Mouse (Mus musculus): Measurements from ENCODE around the gene Slc52a3. TPM values are rescaled to one million over a fixed set of nuclear protein-coding genes. Genes with fewer than 3 reads are reported as not detected.

Gene Slc52a3
- polyA plus RNA-seq, 1 experiment from 2014 or later, result 0.36 TPM

DNA sequence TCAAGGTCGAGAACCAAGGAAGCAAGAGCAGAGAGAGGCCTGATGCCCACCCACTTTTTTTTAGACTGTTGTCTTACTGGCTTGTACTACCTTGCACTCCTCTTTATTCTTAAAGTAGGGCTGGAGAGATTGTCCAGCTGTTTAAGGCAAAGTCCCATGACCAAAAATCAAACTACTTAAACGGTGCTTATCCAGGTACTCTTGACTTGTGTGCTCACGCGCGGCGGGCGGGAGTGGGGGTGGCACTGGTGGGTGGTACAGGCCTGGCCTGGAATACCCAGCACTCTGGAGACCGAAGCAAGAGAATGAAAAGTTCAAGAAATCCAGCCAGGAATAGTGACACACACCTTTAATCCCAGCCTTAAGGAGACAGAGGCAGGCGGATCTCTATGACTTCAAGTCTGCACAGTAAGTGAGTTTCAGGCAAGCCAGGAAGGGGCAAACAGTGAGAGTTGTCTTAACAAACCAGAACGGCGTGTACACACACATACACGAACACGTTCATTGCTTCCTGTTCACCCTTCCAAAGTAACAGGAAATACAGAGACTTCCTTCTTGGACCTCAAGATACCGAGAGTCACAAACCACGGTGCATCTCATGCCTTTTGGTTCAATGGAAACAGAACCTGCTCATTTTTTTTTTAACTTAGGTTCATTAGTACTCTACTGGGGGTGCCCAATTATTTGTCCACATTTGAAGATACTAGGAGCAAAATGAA lies 12.9 kb downstream of the Slc52a3 start:
- no peaks in the 10 kb centered on the region for H3K36me3 ChIP-seq (replicated peaks; ENCODE audit: control insufficient read depth, insufficient read depth, low read depth, low read length)
- no peak for ATAC-seq (replicated peaks; ENCODE audit: insufficient number of reproducible peaks, low FRiP score, low TSS enrichment, low read depth)
- no peak overlapping the region for H3K9ac ChIP-seq (replicated peaks; ENCODE audit: low read length)
- H3K27ac ChIP-seq (replicated peaks; ENCODE audit: low read depth, low read length), result no peak overlapping the region
- DNase-seq (ENCODE audit: low spot score), result no peak
- no peaks in the 10 kb centered on the region for H3K4me1 ChIP-seq (ENCODE audit: control insufficient read depth, insufficient read depth, low read length)
- no peak overlapping the region for H3K4me3 ChIP-seq (ENCODE audit: low read depth, low read length)
- H3K9me3 ChIP-seq (replicated peaks; ENCODE audit: control insufficient read depth, low read length), result no peaks in the 10 kb centered on the region
- WGBS, result 89% methylated on average over 15 of the region's 15 CpGs
- no peaks in the 10 kb centered on the region for H3K27me3 ChIP-seq (ENCODE audit: control insufficient read depth, insufficient read depth, low read length)
- no peak overlapping the region for H3K4me2 ChIP-seq (ENCODE audit: low read depth, low read length)

DNA sequence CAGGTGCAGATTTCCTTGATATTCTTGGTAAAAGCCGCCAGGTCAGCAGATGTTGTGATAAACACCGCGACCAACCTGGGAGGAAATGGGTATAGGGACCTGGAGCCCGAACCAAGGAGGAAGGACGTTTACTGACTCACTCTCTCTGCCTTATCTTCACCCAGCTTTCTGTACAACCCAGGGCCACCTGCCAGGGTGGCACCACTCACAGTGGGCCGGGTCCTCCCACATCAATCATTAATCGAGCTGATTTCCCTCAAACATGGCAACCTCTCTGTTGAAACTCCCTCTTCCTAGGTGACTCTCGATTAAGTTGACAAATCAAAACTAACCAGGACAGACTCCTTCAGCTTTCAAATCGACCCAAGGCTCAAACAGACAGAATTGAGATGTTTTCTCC lies 13.9 kb downstream of the Slc52a3 start:
- Histone ChIP-seq H3K27me3 (ENCODE audit: control insufficient read depth, insufficient read depth, low read length) (no peaks in the 10 kb centered on the region), H3K36me3 (replicated peaks; ENCODE audit: control insufficient read depth, insufficient read depth, low read depth, low read length) (no peaks in the 10 kb centered on the region), H3K9me3 (replicated peaks; ENCODE audit: control insufficient read depth, low read length) (no peaks in the 10 kb centered on the region), H3K9ac (replicated peaks; ENCODE audit: low read length) (no peak overlapping the region), H3K4me3 (ENCODE audit: low read depth, low read length) (no peak overlapping the region), H3K4me2 (ENCODE audit: low read depth, low read length) (no peak overlapping the region), H3K27ac (replicated peaks; ENCODE audit: low read depth, low read length) (no peak overlapping the region), H3K4me1 (ENCODE audit: control insufficient read depth, insufficient read depth, low read length) (no peaks in the 10 kb centered on the region)
- 81% methylated on average over 9 of the region's 9 CpGs for WGBS
- DNase-seq (ENCODE audit: low spot score), result no peak
- ATAC-seq (replicated peaks; ENCODE audit: insufficient number of reproducible peaks, low FRiP score, low TSS enrichment, low read depth), result no peak

DNA sequence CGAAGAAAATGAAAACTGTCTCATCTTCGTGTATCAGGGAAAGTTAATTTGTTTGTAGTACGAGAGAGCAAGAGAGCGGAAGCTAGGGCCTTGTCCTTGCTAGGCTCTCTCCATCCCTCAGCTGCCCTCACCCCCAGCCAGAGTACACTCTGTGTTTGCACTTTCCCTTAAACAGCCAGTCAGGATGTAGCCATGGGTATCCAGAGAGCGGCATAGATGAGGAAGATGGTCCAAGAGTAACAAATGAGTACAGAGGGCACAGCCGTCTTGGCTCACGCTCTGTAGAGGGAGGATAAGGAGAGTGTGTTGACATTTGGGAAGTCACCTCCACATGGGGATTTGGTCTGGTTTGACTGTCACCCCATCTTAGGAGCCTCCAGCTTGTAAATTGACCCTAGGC lies 14.3 kb downstream of the Slc52a3 start:
- H3K4me1 ChIP-seq (ENCODE audit: control insufficient read depth, insufficient read depth, low read length), result no peaks in the 10 kb centered on the region
- H3K27ac ChIP-seq (replicated peaks; ENCODE audit: low read depth, low read length), result no peak overlapping the region
- H3K4me2 ChIP-seq (ENCODE audit: low read depth, low read length), result no peak overlapping the region
- H3K36me3 ChIP-seq (replicated peaks; ENCODE audit: control insufficient read depth, insufficient read depth, low read depth, low read length), result no peaks in the 10 kb centered on the region
- H3K9me3 ChIP-seq (replicated peaks; ENCODE audit: control insufficient read depth, low read length), result no peaks in the 10 kb centered on the region
- H3K9ac ChIP-seq (replicated peaks; ENCODE audit: low read length), result no peak overlapping the region
- no peaks in the 10 kb centered on the region for H3K27me3 ChIP-seq (ENCODE audit: control insufficient read depth, insufficient read depth, low read length)
- 90% methylated on average over 7 of the region's 7 CpGs for WGBS
- ATAC-seq (replicated peaks; ENCODE audit: insufficient number of reproducible peaks, low FRiP score, low TSS enrichment, low read depth), result no peak
- DNase-seq (ENCODE audit: low spot score), result no peak
- H3K4me3 ChIP-seq (ENCODE audit: low read depth, low read length), result no peak overlapping the region

DNA sequence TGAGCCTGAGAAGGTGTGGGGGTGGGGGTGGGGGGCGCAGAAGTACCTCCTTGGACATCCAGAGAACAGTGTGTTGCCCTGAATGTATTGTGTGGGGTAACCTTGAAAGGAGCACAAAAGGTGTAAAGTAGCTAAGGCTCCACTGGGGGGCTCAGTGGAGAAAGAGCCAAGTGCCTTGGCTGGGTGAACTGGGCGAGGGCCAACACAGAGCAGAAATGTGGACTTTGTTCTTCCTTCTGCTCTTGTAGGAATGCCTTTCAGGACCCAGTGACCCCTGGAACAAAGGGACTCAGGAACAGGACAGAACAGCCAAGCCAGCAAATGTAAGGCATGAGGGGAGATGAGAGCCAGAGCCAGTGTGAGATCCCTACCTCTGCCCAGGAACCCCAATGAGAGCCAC lies 15.4 kb downstream of the Slc52a3 start:
- H3K27ac ChIP-seq (replicated peaks; ENCODE audit: low read depth, low read length), result no peak overlapping the region
- H3K4me2 ChIP-seq (ENCODE audit: low read depth, low read length), result no peak overlapping the region
- H3K9me3 ChIP-seq (replicated peaks; ENCODE audit: control insufficient read depth, low read length), result no peaks in the 10 kb centered on the region
- 31% methylated on average over 2 of the region's 2 CpGs for WGBS
- no peak overlapping the region for H3K4me3 ChIP-seq (ENCODE audit: low read depth, low read length)
- H3K9ac ChIP-seq (replicated peaks; ENCODE audit: low read length), result no peak overlapping the region
- no peaks in the 10 kb centered on the region for H3K27me3 ChIP-seq (ENCODE audit: control insufficient read depth, insufficient read depth, low read length)
- no peak for ATAC-seq (replicated peaks; ENCODE audit: insufficient number of reproducible peaks, low FRiP score, low TSS enrichment, low read depth)
- H3K4me1 ChIP-seq (ENCODE audit: control insufficient read depth, insufficient read depth, low read length), result no peaks in the 10 kb centered on the region
- no peaks in the 10 kb centered on the region for H3K36me3 ChIP-seq (replicated peaks; ENCODE audit: control insufficient read depth, insufficient read depth, low read depth, low read length)
- DNase-seq (ENCODE audit: low spot score), result peak; percentile 33

DNA sequence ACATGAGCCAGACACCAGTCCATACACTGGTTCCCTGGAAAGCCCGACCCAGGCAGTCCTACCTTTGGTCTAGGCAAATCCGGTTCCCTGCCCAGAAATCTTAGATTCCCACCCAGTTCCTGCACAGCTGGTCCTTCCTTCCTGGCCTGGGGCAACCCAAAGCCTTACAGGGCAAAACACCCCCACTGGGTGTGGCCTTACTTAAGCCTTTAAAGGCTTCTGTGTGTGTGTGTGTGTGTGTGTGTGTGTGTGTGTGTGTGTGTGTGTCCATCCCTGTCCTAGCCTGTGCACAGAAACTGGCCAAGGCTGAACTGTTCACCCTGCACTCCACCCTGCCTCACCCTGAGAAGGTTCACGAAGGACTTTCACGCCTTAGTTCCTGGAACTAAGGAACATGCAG lies 15.9 kb downstream of the Slc52a3 start:
- H3K27ac ChIP-seq (replicated peaks; ENCODE audit: low read depth, low read length), result no peak overlapping the region
- H3K36me3 ChIP-seq (replicated peaks; ENCODE audit: control insufficient read depth, insufficient read depth, low read depth, low read length), result no peaks in the 10 kb centered on the region
- WGBS, result 74% methylated on average over 4 of the region's 4 CpGs
- no peaks in the 10 kb centered on the region for H3K27me3 ChIP-seq (ENCODE audit: control insufficient read depth, insufficient read depth, low read length)
- no peaks in the 10 kb centered on the region for H3K4me1 ChIP-seq (ENCODE audit: control insufficient read depth, insufficient read depth, low read length)
- DNase-seq (ENCODE audit: low spot score) (no peak), ATAC-seq (replicated peaks; ENCODE audit: insufficient number of reproducible peaks, low FRiP score, low TSS enrichment, low read depth) (no peak)
- no peak overlapping the region for H3K9ac ChIP-seq (replicated peaks; ENCODE audit: low read length)
- H3K4me2 ChIP-seq (ENCODE audit: low read depth, low read length), result no peak overlapping the region
- no peak overlapping the region for H3K4me3 ChIP-seq (ENCODE audit: low read depth, low read length)
- H3K9me3 ChIP-seq (replicated peaks; ENCODE audit: control insufficient read depth, low read length), result no peaks in the 10 kb centered on the region

DNA sequence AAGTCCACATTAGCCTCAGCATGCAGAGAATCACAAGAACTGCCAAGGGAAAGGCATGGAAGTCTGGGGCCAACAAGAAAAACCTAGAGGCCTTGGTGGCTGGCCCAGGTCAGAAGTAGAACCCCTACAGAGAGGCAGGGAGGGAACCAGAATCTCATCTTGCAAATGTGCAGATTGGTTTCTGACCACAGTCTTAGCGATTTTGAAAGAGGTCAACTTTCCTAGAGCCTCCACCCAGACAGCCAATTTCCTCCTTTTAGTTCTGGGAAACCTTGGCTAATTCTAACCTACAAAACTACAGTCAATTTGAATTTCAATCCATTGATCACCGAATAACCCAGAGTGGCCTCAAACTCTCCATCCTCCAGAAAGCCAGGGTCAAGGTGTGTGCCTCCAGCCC lies 16.4 kb downstream of the Slc52a3 start:
- no peak overlapping the region for H3K4me3 ChIP-seq (ENCODE audit: low read depth, low read length)
- WGBS, result 72% methylated on average over 2 of the region's 2 CpGs
- no peak for ATAC-seq (replicated peaks; ENCODE audit: insufficient number of reproducible peaks, low FRiP score, low TSS enrichment, low read depth)
- H3K9me3 ChIP-seq (replicated peaks; ENCODE audit: control insufficient read depth, low read length), result no peaks in the 10 kb centered on the region
- no peak overlapping the region for H3K9ac ChIP-seq (replicated peaks; ENCODE audit: low read length)
- no peaks in the 10 kb centered on the region for H3K27me3 ChIP-seq (ENCODE audit: control insufficient read depth, insufficient read depth, low read length)
- H3K36me3 ChIP-seq (replicated peaks; ENCODE audit: control insufficient read depth, insufficient read depth, low read depth, low read length), result no peaks in the 10 kb centered on the region
- H3K27ac ChIP-seq (replicated peaks; ENCODE audit: low read depth, low read length), result no peak overlapping the region
- DNase-seq (ENCODE audit: low spot score), result no peak
- H3K4me1 ChIP-seq (ENCODE audit: control insufficient read depth, insufficient read depth, low read length), result no peaks in the 10 kb centered on the region
- no peak overlapping the region for H3K4me2 ChIP-seq (ENCODE audit: low read depth, low read length)

DNA sequence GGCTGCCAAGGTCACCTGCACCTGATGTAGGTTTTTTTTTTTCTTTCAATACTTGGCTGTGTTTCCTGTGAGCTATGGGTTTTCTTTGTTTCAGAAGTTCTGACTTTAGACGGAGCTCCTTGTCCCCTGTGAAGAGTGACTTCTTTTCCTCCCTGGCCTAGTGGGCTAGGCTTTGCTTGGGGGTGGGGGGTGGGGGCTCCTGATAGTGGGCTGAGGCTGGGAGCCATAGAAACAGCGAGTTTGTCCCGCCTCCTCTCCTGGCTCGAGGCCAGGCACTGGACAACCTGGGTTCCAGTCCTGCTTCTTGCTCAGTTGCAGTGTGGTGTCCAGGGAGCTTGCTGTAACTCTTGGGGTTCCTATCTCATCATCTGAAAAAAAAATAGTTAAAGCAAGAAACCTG lies 19.7 kb downstream of the Slc52a3 start:
- 52% methylated on average over 4 of the region's 4 CpGs for WGBS
- Histone ChIP-seq H3K9ac (replicated peaks; ENCODE audit: low read length) (no peak overlapping the region), H3K4me2 (ENCODE audit: low read depth, low read length) (no peak overlapping the region), H3K9me3 (replicated peaks; ENCODE audit: control insufficient read depth, low read length) (no peaks in the 10 kb centered on the region), H3K4me3 (ENCODE audit: low read depth, low read length) (no peak overlapping the region), H3K27ac (replicated peaks; ENCODE audit: low read depth, low read length) (no peak overlapping the region), H3K4me1 (ENCODE audit: control insufficient read depth, insufficient read depth, low read length) (no peaks in the 10 kb centered on the region), H3K36me3 (replicated peaks; ENCODE audit: control insufficient read depth, insufficient read depth, low read depth, low read length) (no peaks in the 10 kb centered on the region), H3K27me3 (ENCODE audit: control insufficient read depth, insufficient read depth, low read length) (no peaks in the 10 kb centered on the region)
- DNase-seq (ENCODE audit: low spot score) (no peak), ATAC-seq (replicated peaks; ENCODE audit: insufficient number of reproducible peaks, low FRiP score, low TSS enrichment, low read depth) (no peak)

DNA sequence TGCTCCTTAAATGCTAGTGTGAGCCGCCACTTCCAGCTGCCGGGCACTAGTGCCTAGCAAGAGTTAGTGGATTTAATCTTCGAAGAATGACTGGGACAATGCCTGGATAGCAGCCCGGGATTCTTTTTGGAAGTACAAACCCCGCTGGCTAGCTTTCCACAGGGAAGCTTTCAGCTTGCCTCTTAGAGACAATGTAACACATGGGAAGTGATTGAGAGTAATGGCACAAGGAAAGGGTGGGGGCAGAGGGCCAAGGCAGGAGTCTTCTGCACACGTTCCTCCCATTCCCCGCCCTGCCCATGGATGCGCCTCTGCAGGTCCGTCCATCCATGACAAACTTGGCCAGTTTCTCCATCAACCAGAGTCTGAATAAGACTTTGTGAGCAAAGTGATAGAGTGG lies 20.4 kb downstream of the Slc52a3 start:
- Histone ChIP-seq H3K9me3 (replicated peaks; ENCODE audit: control insufficient read depth, low read length) (no peaks in the 10 kb centered on the region), H3K27me3 (ENCODE audit: control insufficient read depth, insufficient read depth, low read length) (no peaks in the 10 kb centered on the region), H3K4me3 (ENCODE audit: low read depth, low read length) (no peak overlapping the region), H3K36me3 (replicated peaks; ENCODE audit: control insufficient read depth, insufficient read depth, low read depth, low read length) (no peaks in the 10 kb centered on the region), H3K9ac (replicated peaks; ENCODE audit: low read length) (no peak overlapping the region), H3K27ac (replicated peaks; ENCODE audit: low read depth, low read length) (no peak overlapping the region), H3K4me1 (ENCODE audit: control insufficient read depth, insufficient read depth, low read length) (no peaks in the 10 kb centered on the region), H3K4me2 (ENCODE audit: low read depth, low read length) (no peak overlapping the region)
- no peak for ATAC-seq (replicated peaks; ENCODE audit: insufficient number of reproducible peaks, low FRiP score, low TSS enrichment, low read depth)
- no peak for DNase-seq (ENCODE audit: low spot score)
- 78% methylated on average over 9 of the region's 9 CpGs for WGBS
